Mouse (Mus musculus): ENCODE measurements around the gene Tle6. TPM values are rescaled to one million over a fixed set of nuclear protein-coding genes. Genes with fewer than 3 reads are reported as not detected.

The Tle6 gene
- total RNA-seq, 2 experiments from 2014 or later: not detected

DNA sequence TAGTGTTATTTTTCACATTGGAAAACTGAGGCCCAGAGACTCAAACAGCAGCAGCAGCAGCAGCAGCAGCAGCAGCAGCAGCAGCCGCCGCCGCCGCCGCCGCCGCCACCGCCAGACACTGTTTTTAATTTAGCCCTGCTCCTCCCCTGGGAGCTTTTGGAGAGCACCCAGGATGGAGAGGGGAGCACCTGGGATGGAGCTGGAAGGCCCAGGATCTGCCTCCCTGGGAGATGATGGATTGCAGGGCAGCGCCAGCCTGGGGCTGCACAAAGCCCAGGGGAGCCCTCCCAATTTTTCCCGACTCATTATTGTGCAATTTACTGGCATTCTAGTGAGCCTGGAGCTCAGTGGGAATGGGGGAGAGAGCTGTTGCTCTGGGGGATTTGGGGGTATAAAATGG, 4.3 kb downstream of the Tle6 start:
- ATAC-seq (replicated peaks; ENCODE audit: low FRiP score, poor library complexity, severe bottlenecking): no peak

GRCm38 (mm10) chr10:81595599-81595998, 5.3 kb downstream of the Tle6 start:
- no peak for ATAC-seq (replicated peaks; ENCODE audit: low FRiP score, poor library complexity, severe bottlenecking)

GRCm38 (mm10) chr10:81593935-81594334, 6.9 kb downstream of the Tle6 start:
- no peak for ATAC-seq (replicated peaks; ENCODE audit: low FRiP score, poor library complexity, severe bottlenecking)

DNA sequence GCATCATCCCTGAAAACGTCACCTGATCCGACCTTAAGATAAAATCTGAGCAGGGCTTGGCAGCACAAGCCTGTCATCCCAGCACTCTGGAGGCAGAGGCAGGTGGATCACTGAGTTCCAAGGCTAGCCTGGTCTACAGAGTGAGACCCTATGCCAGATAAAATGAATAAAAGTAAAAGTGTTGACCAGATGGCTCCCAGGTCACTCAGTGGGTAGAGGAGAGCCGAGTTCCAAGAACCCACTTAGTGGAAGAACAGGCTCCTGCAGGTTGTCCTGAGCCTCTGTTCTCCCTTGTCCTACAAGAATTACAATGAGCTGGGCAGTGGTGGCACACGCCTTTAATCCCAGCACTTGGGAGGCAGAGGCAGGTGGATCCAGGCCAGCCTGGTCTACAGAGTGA, 7.7 kb downstream of the Tle6 start:
- no peak for ATAC-seq (replicated peaks; ENCODE audit: low FRiP score, poor library complexity, severe bottlenecking)

DNA sequence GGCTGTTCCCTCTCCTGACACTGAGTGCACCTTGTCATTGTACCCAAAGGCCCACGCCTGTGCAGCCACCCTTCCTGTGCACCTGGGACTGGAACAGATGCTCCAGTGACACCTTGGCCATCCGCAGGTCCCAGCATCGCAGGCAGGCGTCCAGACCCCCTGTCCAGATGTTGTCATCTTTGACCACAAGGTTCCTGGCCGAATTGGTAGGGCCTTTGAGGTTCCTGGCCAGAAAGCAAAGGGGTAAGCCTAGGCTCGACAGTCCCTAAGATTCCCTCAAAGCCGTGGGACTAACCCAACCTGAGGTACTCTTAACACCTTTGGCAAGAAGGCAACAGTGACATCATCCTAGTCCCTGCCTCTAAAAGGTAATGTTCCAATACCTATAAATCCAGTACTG, 8.2 kb downstream of the Tle6 start:
- ATAC-seq (replicated peaks; ENCODE audit: low FRiP score, poor library complexity, severe bottlenecking): no peak

DNA sequence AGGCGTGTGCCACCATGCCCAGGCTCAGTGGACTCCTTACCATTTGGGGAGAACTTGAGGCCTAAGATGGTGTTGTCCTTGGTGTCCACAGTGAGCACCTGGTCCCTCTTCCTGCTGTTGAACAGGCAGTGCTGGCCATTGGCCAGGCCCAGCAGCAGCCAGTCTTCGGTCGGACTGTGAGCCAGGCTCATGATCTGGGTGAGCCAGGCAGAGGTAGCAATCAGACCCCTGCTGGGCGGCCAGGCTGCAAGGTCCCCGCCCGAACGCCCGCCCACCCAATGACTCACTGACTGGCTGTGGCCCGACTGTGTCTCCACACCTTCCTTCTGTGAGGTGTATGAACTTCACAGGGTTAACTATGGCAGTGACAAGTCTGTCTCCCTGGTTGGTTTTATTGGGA, 9.0 kb downstream of the Tle6 start:
- ATAC-seq (replicated peaks; ENCODE audit: low FRiP score, poor library complexity, severe bottlenecking): no peak

GRCm38 (mm10) chr10:81588739-81589138, 12.1 kb downstream of the Tle6 start:
- no peak for ATAC-seq (replicated peaks; ENCODE audit: low FRiP score, poor library complexity, severe bottlenecking)

DNA sequence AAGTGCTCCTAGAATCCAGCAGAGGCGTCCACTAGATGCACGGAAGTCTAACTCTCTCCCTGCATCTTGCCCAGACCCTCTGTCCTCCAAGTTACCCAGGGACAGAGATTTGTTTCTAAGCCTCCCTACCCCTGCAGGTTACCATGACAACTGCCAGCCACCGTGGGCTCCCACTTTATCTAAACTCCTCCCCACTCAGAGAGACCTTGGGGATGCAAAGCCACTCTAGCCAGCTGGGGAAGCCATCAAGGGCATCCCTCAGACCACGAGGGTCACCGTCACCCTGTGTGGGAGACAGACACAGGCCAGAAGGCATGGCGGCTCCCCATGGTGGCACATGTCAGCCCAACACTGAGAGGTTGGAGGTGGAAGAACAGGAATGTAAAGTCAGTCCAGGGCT, 17.5 kb downstream of the Tle6 start:
- ATAC-seq (replicated peaks; ENCODE audit: low FRiP score, poor library complexity, severe bottlenecking): no peak

DNA sequence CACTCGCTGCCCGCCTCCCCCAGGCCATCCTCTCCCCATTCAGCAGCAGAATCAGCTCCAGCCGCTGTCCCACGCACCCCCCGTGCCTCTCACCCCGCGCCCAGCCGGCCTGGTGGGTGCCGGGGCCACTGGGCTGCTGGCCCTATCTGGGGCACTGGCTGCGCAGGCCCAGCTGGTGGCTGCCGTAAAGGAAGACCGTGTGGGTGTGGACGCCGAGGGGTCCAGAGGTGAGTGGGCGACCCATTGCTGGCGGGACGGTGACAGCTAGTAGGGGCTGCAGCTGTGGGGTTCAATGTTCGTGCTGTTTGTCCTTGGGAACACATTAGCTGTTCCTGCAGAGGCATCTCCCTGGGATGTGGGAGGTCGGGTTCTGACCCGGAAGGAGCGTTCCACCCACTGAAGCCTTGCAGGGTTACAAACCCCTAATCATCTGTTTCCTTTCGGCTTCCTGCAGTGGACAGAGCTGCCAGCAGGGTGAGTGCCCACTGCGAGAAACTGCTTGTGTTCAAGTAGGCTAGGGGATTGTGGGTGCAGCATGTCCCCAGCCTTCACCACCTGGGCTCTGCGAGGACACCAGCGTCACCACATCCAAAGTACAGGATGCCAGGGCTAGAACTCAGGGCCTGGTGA, 20.3 kb downstream of the Tle6 start:
- no peak for ATAC-seq (replicated peaks; ENCODE audit: low FRiP score, poor library complexity, severe bottlenecking)

DNA sequence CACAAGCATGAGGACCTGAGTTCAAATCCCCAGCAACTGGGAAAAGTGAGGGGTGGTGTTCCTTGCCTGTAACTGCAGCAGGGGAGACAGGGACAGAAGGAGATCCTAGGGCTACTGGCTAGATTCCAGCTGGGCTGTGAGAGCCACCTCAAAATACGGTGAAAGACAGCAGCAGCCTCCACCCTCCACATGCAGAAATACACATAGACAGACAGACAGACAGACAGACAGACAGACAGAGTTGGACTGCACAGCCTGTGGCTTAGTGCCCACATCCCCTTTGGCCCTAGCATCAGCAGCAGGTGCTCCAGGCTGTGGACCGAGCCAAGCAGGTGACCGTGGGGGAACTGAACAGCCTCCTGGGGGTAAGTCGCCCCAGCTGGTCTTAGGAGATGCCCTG, 20.9 kb downstream of the Tle6 start:
- ATAC-seq (replicated peaks; ENCODE audit: low FRiP score, poor library complexity, severe bottlenecking): no peak

DNA sequence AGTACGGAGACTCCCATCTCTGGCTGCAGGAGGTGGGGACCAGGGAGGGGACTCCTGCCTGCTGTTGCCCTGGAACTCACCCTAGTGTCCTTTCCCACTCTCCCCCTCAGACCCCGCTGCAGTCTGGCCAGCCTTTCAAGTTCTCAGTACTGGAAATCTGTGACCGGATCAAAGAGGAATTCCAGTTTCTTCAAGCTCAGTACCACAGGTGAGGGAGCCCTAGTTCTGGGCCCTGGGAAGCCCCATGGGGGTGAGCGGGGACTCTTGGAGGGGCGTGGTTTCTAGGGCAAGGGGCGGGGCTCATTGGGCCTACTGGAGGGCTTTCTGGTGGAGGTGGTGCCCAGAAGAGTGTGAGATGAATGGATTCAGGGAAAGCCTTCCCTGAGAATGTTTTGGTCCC, 25.2 kb downstream of the Tle6 start:
- no peak for ATAC-seq (replicated peaks; ENCODE audit: low FRiP score, poor library complexity, severe bottlenecking)

- no peak for ATAC-seq (replicated peaks; ENCODE audit: low FRiP score, poor library complexity, severe bottlenecking)
Measured at GRCm38 (mm10) chr10:81575208-81575631, 25.7 kb downstream of the Tle6 start.

DNA sequence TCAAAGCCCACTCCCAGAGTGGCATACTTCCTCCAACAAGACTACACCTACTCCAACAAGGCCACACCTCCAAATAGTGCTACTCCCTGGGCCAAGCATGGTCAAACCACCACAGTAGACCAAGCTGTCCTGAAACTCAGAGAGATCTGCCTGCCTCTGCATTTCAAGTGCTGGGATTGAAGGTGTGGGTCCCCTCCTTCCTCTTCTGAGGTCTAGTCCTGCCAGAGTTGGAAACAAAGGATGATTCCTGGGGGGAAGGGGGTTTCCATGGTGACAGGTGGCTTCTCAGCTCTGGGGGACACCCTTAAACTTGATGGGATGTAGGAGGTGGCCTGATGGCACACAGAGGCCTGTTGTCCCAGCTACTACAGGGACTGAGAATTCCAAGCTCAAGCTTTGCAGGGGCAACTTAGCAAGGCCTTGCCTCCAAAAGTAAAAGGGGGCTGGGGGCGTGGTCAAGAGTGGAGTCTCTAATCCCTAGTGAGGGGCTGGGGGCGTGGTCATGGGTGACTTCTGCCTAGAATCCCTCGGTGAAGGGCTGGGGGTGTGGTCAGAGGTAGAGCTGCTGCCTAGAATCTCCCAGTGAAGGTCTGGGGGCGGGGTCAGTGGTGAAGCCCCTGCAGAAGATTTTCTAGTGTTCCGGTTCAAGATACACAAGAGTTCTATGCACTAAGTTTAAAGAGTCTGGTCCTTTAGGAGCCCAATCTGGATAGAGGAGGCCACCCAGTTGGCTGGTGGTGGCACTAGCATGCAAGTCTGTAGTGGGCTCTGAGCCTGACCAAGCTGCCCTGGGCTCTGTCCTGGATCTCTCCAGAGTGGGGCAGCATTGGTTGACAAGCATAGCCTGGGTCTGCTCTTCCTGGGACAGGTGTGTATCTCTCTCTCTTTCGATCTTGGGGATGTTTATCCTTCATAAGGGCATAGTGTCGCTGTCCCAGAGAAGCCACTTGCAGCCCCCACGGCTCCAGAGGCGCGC, 26.5 kb downstream of the Tle6 start, which contains the start of gene Tle2:
Gene Tle2, plus strand, starts transcription at position 481 of the 976 bp plus-strand sequence.
- ATAC-seq (replicated peaks; ENCODE audit: low FRiP score, poor library complexity, severe bottlenecking): no peak

GRCm38 (mm10) chr10:81572975-81573374, 27.9 kb downstream of the Tle6 start:
- no peak for ATAC-seq (replicated peaks; ENCODE audit: low FRiP score, poor library complexity, severe bottlenecking)

DNA sequence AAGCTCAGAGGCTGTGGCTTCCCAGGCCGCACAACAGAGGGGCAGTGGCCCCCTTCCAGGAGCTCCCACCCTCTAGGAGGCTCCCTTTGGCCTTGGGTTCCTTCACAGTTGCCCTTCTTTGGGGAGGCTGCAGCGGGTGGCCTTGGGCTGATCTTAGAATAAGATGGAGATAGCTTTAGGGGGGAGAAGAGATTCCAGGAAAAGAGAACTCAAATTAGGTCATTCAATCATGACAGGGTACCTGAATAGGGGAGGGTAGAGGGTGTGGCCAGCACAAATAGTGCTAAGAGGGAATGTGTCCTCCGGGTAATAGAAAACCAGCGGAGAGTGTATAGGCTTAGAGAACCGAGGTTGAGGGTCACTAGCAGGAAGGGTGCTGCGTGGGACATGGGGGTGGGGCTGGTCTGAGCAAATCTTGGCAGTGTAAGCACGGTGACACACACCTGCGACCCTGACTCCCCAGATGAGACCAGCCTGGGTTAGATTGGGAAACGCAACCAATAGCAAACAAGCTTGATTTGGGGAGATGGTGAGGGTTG, 28.7 kb downstream of the Tle6 start:
- no peak for ATAC-seq (replicated peaks; ENCODE audit: low FRiP score, poor library complexity, severe bottlenecking)

DNA sequence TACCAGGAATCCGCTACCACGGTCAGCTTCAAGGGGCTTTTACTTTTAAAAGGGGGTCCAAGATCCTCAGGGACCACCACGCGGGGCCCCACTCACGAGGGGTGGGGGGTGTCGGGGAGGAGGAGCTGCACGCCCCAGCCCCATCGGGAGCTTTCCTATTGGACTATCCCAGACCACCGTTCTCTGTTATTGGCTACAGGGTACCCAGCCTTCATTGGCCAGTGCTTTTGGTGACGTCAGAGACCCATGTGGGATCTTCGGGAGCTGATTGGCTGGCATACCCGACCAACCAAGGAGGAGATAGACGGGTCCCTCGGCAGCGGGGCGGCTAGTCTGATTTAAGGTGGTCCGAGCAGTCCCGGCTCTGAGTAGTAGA, 29.4 kb downstream of the Tle6 start:
- peak; percentile 94 for ATAC-seq (replicated peaks; ENCODE audit: low FRiP score, poor library complexity, severe bottlenecking)

- ATAC-seq (replicated peaks; ENCODE audit: low FRiP score, poor library complexity, severe bottlenecking): peak; percentile 53
Measured at GRCm38 (mm10) chr10:81570831-81571500, 29.9 kb downstream of the Tle6 start.

GRCm38 (mm10) chr10:81570238-81570800, 30.6 kb downstream of the Tle6 start:
- no peak for ATAC-seq (replicated peaks; ENCODE audit: low FRiP score, poor library complexity, severe bottlenecking)

DNA sequence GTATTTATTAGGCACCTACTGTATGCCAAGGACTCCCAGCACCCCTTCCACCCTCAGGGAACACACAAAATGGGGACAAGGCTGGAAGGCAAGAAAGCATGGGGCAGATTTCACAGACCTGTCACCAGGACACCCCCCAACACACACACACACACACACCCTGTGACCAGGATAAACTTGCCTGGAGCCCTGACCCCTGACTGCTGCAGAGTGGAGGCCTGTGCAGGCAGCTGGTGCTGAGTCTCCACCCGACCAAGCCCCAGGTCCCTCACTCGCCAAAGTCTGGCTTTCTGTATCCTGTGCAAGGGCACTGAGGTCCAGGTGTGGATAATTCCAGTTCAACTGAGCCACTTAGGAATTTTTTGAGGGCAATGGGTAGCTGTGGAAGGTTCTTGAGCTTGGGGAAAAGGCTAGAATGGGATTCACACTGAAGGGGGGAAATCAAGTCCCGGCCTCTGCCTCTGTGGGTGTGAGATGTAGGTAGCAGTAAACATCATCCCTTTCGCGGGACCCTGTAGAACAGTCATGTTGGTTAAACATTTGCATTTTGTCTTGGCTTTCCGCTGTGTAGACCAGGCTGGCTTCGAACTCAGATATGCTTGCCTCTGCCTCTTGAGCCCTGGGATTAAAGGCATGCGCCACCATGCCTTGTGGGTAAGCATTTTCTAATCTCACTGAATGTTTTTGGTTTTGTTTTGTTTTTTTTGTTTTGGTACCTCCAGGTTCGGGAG, 31.2 kb downstream of the Tle6 start:
- no peak for ATAC-seq (replicated peaks; ENCODE audit: low FRiP score, poor library complexity, severe bottlenecking)
